Mouse (Mus musculus): ENCODE measurements around the gene Dhdh. TPM values are rescaled to one million over a fixed set of nuclear protein-coding genes. Genes with fewer than 3 reads are reported as not detected.

The Dhdh gene
- polyA plus RNA-seq, 1 experiment from 2014 or later = 2.9 TPM

- peaks cover 18% of the 10 kb centered on the region; the same call in 1 of the 2 replicates for H3K4me1 ChIP-seq (ENCODE audit: control insufficient read depth, insufficient read depth, low read length)
- 27% methylated on average over 6 of the region's 6 CpGs for WGBS
- no peak overlapping the region for H3K4me2 ChIP-seq (ENCODE audit: low read depth)
- H3K9me3 ChIP-seq (ENCODE audit: control insufficient read depth, low read length) = no peaks in the 10 kb centered on the region
- no peaks in the 10 kb centered on the region for H3K36me3 ChIP-seq (ENCODE audit: control insufficient read depth, insufficient read depth, low read length)
- ATAC-seq (ENCODE audit: insufficient read depth, low FRiP score, low TSS enrichment) (no peak), DNase-seq (ENCODE audit: low spot score) (no peak)
- H3K9ac ChIP-seq (ENCODE audit: low read length) = no peak overlapping the region
- H3K27me3 ChIP-seq (ENCODE audit: control insufficient read depth, insufficient read depth, low read length) = no peaks in the 10 kb centered on the region
- no peak overlapping the region for H3K27ac ChIP-seq (ENCODE audit: low read depth, low read length)
- H3K4me3 ChIP-seq (ENCODE audit: low read depth, low read length) = no peak overlapping the region
Measured at GRCm38 (mm10) chr7:45437046-45437445, 51.6 kb downstream of the Dhdh start.

- no peaks in the 10 kb centered on the region for H3K9me3 ChIP-seq (ENCODE audit: control insufficient read depth, low read length)
- no peaks in the 10 kb centered on the region for H3K27me3 ChIP-seq (ENCODE audit: control insufficient read depth, insufficient read depth, low read length)
- no peak overlapping the region for H3K27ac ChIP-seq (ENCODE audit: low read depth, low read length)
- H3K36me3 ChIP-seq (ENCODE audit: control insufficient read depth, insufficient read depth, low read length) = peaks cover under 1% of the 10 kb centered on the region; the same call in 1 of the 2 replicates
- no peak overlapping the region for H3K4me3 ChIP-seq (ENCODE audit: low read depth, low read length)
- H3K9ac ChIP-seq (ENCODE audit: low read length) = no peak overlapping the region
- ATAC-seq (ENCODE audit: insufficient read depth, low FRiP score, low TSS enrichment) (no peak), DNase-seq (ENCODE audit: low spot score) (no peak)
- 96% methylated on average over 5 of the region's 5 CpGs for whole genome bisulfite sequencing
- peaks cover 18% of the 10 kb centered on the region; the same call in 1 of the 2 replicates for H3K4me1 ChIP-seq (ENCODE audit: control insufficient read depth, insufficient read depth, low read length)
- H3K4me2 ChIP-seq (ENCODE audit: low read depth) = no peak overlapping the region
Measured at GRCm38 (mm10) chr7:45436444-45436843, 52.2 kb downstream of the Dhdh start.

GRCm38 (mm10) chr7:45435038-45435437, 53.6 kb downstream of the Dhdh start:
- no peaks in the 10 kb centered on the region for H3K9me3 ChIP-seq (ENCODE audit: control insufficient read depth, low read length)
- WGBS = 6% methylated on average over 16 of the region's 16 CpGs
- ATAC-seq (ENCODE audit: insufficient read depth, low FRiP score, low TSS enrichment) = no peak; the same call in none of the 2 replicates
- no peaks in the 10 kb centered on the region for H3K27me3 ChIP-seq (ENCODE audit: control insufficient read depth, insufficient read depth, low read length)
- DNase-seq (ENCODE audit: low spot score) = no peak
- H3K9ac ChIP-seq (ENCODE audit: low read length) = peak overlapping the region; percentile 75
- peak overlapping the region; percentile 75 for H3K4me3 ChIP-seq (ENCODE audit: low read depth, low read length)
- peak overlapping the region; percentile 35; the same call in 1 of the 2 replicates for H3K27ac ChIP-seq (ENCODE audit: low read depth, low read length)
- H3K4me2 ChIP-seq (ENCODE audit: low read depth) = peak overlapping the region; percentile 92
- peaks cover 6% of the 10 kb centered on the region for H3K36me3 ChIP-seq (ENCODE audit: control insufficient read depth, insufficient read depth, low read length)
- H3K4me1 ChIP-seq (ENCODE audit: control insufficient read depth, insufficient read depth, low read length) = peaks cover 18% of the 10 kb centered on the region; the same call in 1 of the 2 replicates

- peak within 1 kb of the TSS; percentile 92 for H3K4me2 ChIP-seq (ENCODE audit: low read depth)
- WGBS = under 1% methylated on average over 45 of the region's 45 CpGs
- H3K27ac ChIP-seq (ENCODE audit: low read depth, low read length) = peak within 1 kb of the TSS; percentile 79
- H3K4me3 ChIP-seq (ENCODE audit: low read depth, low read length) = peak within 1 kb of the TSS; percentile 75
- H3K9me3 ChIP-seq (ENCODE audit: control insufficient read depth, low read length) = no peaks in the 10 kb centered on the region
- H3K9ac ChIP-seq (ENCODE audit: low read length) = peak within 1 kb of the TSS; percentile 75
- no peaks in the 10 kb centered on the region for H3K27me3 ChIP-seq (ENCODE audit: control insufficient read depth, insufficient read depth, low read length)
- H3K36me3 ChIP-seq (ENCODE audit: control insufficient read depth, insufficient read depth, low read length) = peaks cover 10% of the 10 kb centered on the region
- ATAC-seq (ENCODE audit: insufficient read depth, low FRiP score, low TSS enrichment) (peak; percentile 94), DNase-seq (ENCODE audit: low spot score) (peak; percentile 100)
- peaks cover 18% of the 10 kb centered on the region; the same call in 1 of the 2 replicates for H3K4me1 ChIP-seq (ENCODE audit: control insufficient read depth, insufficient read depth, low read length)
Measured at GRCm38 (mm10) chr7:45434203-45435015, 54.2 kb downstream of the Dhdh start, which contains the start of gene Gys1. TSS of gene Gys1 (plus strand) at chr7:45434844.

- peaks cover 18% of the 10 kb centered on the region; the same call in 1 of the 2 replicates for H3K4me1 ChIP-seq (ENCODE audit: control insufficient read depth, insufficient read depth, low read length)
- peak overlapping the region; percentile 68 for H3K9ac ChIP-seq (ENCODE audit: low read length)
- H3K36me3 ChIP-seq (ENCODE audit: control insufficient read depth, insufficient read depth, low read length) = peaks cover 10% of the 10 kb centered on the region
- H3K27ac ChIP-seq (ENCODE audit: low read depth, low read length) = no peak overlapping the region
- WGBS = under 1% methylated on average over 7 of the region's 7 CpGs
- ATAC-seq (ENCODE audit: insufficient read depth, low FRiP score, low TSS enrichment) = peak; percentile 24; the same call in 1 of the 2 replicates
- H3K9me3 ChIP-seq (ENCODE audit: control insufficient read depth, low read length) = no peaks in the 10 kb centered on the region
- peak overlapping the region; percentile 75 for H3K4me3 ChIP-seq (ENCODE audit: low read depth, low read length)
- DNase-seq (ENCODE audit: low spot score) = no peak
- peak overlapping the region; percentile 92 for H3K4me2 ChIP-seq (ENCODE audit: low read depth)
- no peaks in the 10 kb centered on the region for H3K27me3 ChIP-seq (ENCODE audit: control insufficient read depth, insufficient read depth, low read length)
Measured at GRCm38 (mm10) chr7:45433835-45434202, 54.8 kb downstream of the Dhdh start.

- no peaks in the 10 kb centered on the region for H3K9me3 ChIP-seq (ENCODE audit: control insufficient read depth, low read length)
- no peak overlapping the region for H3K27ac ChIP-seq (ENCODE audit: low read depth, low read length)
- peaks cover 31% of the 10 kb centered on the region for H3K36me3 ChIP-seq (ENCODE audit: control insufficient read depth, insufficient read depth, low read length)
- H3K9ac ChIP-seq (ENCODE audit: low read length) = no peak overlapping the region
- ATAC-seq (ENCODE audit: insufficient read depth, low FRiP score, low TSS enrichment) (no peak), DNase-seq (ENCODE audit: low spot score) (no peak)
- no peaks in the 10 kb centered on the region for H3K4me1 ChIP-seq (ENCODE audit: control insufficient read depth, insufficient read depth, low read length)
- no peaks in the 10 kb centered on the region for H3K27me3 ChIP-seq (ENCODE audit: control insufficient read depth, insufficient read depth, low read length)
- H3K4me2 ChIP-seq (ENCODE audit: low read depth) = no peak overlapping the region
- H3K4me3 ChIP-seq (ENCODE audit: low read depth, low read length) = no peak overlapping the region
- 91% methylated on average over 8 of the region's 8 CpGs for WGBS
Measured at GRCm38 (mm10) chr7:45426556-45426955, 62.0 kb downstream of the Dhdh start.

- ATAC-seq (ENCODE audit: insufficient read depth, low FRiP score, low TSS enrichment) = no peak
- no peak overlapping the region for H3K27ac ChIP-seq (ENCODE audit: low read depth, low read length)
- no peak overlapping the region for H3K9ac ChIP-seq (ENCODE audit: low read length)
- 91% methylated on average over 14 of the region's 14 CpGs for WGBS
- no peaks in the 10 kb centered on the region for H3K4me1 ChIP-seq (ENCODE audit: control insufficient read depth, insufficient read depth, low read length)
- no peaks in the 10 kb centered on the region for H3K9me3 ChIP-seq (ENCODE audit: control insufficient read depth, low read length)
- H3K27me3 ChIP-seq (ENCODE audit: control insufficient read depth, insufficient read depth, low read length) = peaks cover 46% of the 10 kb centered on the region
- peaks cover 22% of the 10 kb centered on the region for H3K36me3 ChIP-seq (ENCODE audit: control insufficient read depth, insufficient read depth, low read length)
- H3K4me2 ChIP-seq (ENCODE audit: low read depth) = no peak overlapping the region
- no peak overlapping the region for H3K4me3 ChIP-seq (ENCODE audit: low read depth, low read length)
- DNase-seq (ENCODE audit: low spot score) = no peak
Measured at GRCm38 (mm10) chr7:45421194-45421593, 67.4 kb downstream of the Dhdh start.

Data from neural tube, embryonic 11.5 days (tissue).